Mouse (Mus musculus): ENCODE measurements around the gene Kif13a.

- no peak for TF ChIP-seq POLR2A (IDR thresholded peaks at IDR 0.05; ENCODE audit: borderline replicate concordance, insufficient read depth, low read length)
- TF ChIP-seq CTCF (IDR thresholded peaks at IDR 0.05; ENCODE audit: borderline replicate concordance, insufficient read depth, low read depth, low read length), result no peak
Measured at GRCm38 (mm10) chr13:46843646-46844045, 86.0 kb downstream of the Kif13a start.

Data from cerebellum, adult 2 months (tissue).